Mouse (Mus musculus) embryonic facial prominence, embryonic 10.5 days (tissue): Measurements from ENCODE around the gene Adap2. TPM values are rescaled to one million over a fixed set of nuclear protein-coding genes. Genes with fewer than 3 reads are reported as not detected.

Experiments used
- DNase-seq: peaks from one replicate; pipeline ENCODE4 v3.0.0-alpha.2; 2017; ENCODE audit warnings: low spot score
- H3K27ac ChIP-seq: fragments of 300-500 bp; sonication (generic); replicated peaks from 2 replicates; pipeline ENCODE4 v1.5.1; 2016; ENCODE audit warnings: mild to moderate bottlenecking
- H3K27me3 ChIP-seq: fragments of 300-500 bp; sonication (generic); replicated peaks from 2 replicates; pipeline ENCODE4 v1.6.1; 2016; ENCODE audit warnings: low read depth, mild to moderate bottlenecking; ENCODE audit not compliant: poor library complexity, severe bottlenecking
- H3K36me3 ChIP-seq: fragments of 300-500 bp; sonication (generic); replicated peaks from 2 replicates; pipeline ENCODE4 v1.6.1; 2016; ENCODE audit warnings: mild to moderate bottlenecking, moderate library complexity
- H3K4me1 ChIP-seq: fragments of 300-500 bp; sonication (generic); 2 replicates; pipeline ENCODE4 v1.6.1; 2016
- H3K4me3 ChIP-seq: fragments of 300-500 bp; sonication (generic); 2 replicates; pipeline ENCODE4 v1.5.1; 2016; ENCODE audit warnings: mild to moderate bottlenecking, moderate library complexity
- H3K9me3 ChIP-seq: fragments of 300-500 bp; sonication (generic); 2 replicates; pipeline ENCODE4 v1.6.1; 2016; ENCODE audit warnings: mild to moderate bottlenecking
- WGBS: fragments of 180-500 bp; shearing (Covaris S2); methylation state at CpG from one replicate; pipeline ENCODE4 v1.1.7; 2016; 5-methylcytosine and 5-hydroxymethylcytosine counted together
- polyA plus RNA-seq: library from polyadenylated mRNA; unstranded; fragments of >200 nt; fragmentation: Nextera tagmentation; extraction: Ambion mirVana; gene quantifications from 2 replicates; pipeline ENCODE4 v1.2.1, GENCODE M21; 2016

Adap2 gene
- polyA plus RNA-seq, 1 experiment from 2014 or later = 0.69 TPM

DNA sequence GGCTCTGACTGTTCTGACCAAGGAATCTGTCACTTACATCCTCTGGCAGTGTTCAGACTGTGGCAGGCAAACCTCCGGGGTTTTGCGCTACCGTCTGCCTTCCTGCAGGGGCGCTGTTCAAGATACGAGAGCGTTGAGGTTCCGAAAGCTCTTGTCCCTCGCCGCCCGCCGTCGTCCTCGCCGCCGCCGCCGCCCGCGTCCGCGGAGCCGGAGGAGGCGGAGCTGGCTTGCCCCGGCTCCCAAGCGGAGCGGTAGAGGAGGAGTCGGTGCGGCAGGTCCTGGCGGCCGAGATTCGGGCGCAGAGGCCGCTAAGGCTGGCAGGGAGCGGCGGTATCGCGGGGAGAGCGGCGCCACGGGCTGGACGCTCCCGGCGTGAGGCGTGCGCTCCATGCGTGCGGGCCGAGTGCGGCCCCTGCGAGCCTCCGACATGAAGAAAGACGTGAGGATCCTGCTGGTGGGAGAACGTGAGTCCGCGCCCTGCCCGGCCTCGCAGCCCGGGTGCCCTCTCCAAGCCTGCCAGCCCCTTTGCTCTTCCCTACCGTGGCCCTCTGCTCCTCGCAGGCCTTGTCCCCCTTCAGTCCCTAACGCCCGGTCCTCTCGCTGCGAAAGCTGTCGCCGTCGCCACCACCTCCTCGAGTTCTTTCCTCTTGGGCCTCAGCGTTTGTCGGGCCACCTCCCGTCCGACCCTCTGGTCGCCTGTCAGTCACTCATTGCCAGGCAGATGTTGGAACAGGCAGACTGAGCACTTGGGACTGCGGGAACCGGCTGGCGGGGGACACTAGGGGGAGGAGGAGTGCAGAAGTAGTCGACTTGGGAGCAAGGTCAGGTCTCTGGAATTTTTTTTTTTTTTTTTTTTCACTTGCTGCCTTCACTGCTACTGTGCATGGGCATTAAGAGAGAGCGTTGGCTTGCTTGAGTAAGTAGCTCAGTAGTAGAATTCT, 55.2 kb downstream of the Adap2 start, which contains the start of gene Rhot1:
Rhot1 (plus strand) TSS at position 160 of the 941 bp plus-strand sequence.
- peak within 1 kb of the TSS; percentile 94 for H3K27ac ChIP-seq
- peaks cover 21% of the 10 kb centered on the region for H3K36me3 ChIP-seq
- peak within 1 kb of the TSS; percentile 97 for H3K4me3 ChIP-seq
- H3K9me3 ChIP-seq = no peaks in the 10 kb centered on the region
- WGBS = under 1% methylated on average over 78 of the region's 78 CpGs
- DNase-seq = peak; percentile 96
- peaks cover 9% of the 10 kb centered on the region for H3K4me1 ChIP-seq
- no peaks in the 10 kb centered on the region for H3K27me3 ChIP-seq

DNA sequence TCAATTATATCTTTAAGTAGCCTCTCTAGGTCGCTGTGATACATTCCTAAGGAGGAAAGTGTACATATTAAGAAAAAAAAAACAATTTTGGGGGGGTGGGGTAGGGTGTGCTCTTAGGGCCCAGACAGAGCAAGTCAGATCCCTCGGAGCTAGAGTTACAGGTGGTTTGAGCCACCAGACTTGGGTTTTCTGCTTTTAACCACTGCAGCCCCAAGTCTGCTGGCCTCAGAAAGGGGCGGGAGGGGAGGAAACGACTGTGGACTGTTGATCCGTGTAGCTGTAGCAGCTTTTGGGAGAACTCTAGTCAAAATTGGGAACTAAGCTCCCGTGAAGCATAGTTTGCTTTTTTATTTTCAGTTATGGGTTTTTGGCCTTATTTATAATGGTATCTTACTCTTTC, 56.4 kb downstream of the Adap2 start:
- no peak overlapping the region for H3K27ac ChIP-seq
- H3K27me3 ChIP-seq = no peaks in the 10 kb centered on the region
- H3K4me3 ChIP-seq = peak overlapping the region; percentile 97
- 59% methylated on average over 6 of the region's 6 CpGs for WGBS
- H3K36me3 ChIP-seq = peaks cover 33% of the 10 kb centered on the region
- DNase-seq = no peak
- H3K4me1 ChIP-seq = peaks cover 9% of the 10 kb centered on the region
- H3K9me3 ChIP-seq = no peaks in the 10 kb centered on the region

DNA sequence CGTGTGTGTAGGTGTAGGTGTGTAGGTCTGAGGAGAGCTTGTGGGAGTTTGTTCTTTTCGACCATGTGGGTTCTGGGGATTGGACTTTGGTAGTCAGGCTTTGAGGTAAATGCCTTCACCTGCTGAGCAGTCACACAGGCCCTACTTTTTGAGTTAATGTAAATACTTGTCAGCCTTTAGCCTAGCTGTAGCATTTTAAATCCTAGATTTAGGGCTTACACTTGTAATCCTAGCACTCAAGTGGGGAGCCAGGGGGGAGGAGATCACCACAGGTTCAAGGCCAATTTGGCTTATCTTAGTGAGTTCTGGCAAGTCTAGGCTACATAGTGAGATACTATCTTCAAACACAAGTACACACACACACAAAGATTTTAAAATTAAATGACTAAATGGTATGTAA, 58.4 kb downstream of the Adap2 start:
- Histone ChIP-seq H3K4me3 (no peak overlapping the region), H3K27ac (no peak overlapping the region), H3K9me3 (no peaks in the 10 kb centered on the region), H3K36me3 (peaks cover 48% of the 10 kb centered on the region), H3K4me1 (peaks cover 9% of the 10 kb centered on the region), H3K27me3 (no peaks in the 10 kb centered on the region)
- WGBS = 91% methylated on average over 2 of the region's 2 CpGs
- no peak for DNase-seq

DNA sequence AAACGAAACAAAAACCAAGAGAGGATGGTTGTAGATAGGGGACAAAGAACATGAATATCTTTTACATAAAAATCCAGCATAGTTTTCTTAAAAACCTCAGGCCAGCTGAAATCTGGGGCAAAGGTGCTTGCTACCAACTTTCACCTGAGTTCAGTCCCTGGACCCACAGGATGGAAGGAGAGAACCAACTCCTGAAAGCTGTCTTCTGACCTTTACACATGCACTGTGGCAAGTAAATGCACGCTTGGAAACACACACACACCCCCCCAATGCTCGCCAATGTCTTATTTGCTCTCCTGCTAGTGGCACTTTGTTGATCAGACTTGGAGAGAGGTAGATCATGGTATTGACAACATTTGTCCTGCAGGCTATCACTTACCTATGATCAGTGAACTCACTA, 61.4 kb downstream of the Adap2 start:
- peaks cover 4% of the 10 kb centered on the region for H3K4me1 ChIP-seq
- no peaks in the 10 kb centered on the region for H3K9me3 ChIP-seq
- H3K27ac ChIP-seq = no peak overlapping the region
- DNase-seq = no peak
- H3K27me3 ChIP-seq = no peaks in the 10 kb centered on the region
- 90% methylated on average over 3 of the region's 3 CpGs for whole genome bisulfite sequencing
- H3K36me3 ChIP-seq = peaks cover 56% of the 10 kb centered on the region
- no peak overlapping the region for H3K4me3 ChIP-seq

DNA sequence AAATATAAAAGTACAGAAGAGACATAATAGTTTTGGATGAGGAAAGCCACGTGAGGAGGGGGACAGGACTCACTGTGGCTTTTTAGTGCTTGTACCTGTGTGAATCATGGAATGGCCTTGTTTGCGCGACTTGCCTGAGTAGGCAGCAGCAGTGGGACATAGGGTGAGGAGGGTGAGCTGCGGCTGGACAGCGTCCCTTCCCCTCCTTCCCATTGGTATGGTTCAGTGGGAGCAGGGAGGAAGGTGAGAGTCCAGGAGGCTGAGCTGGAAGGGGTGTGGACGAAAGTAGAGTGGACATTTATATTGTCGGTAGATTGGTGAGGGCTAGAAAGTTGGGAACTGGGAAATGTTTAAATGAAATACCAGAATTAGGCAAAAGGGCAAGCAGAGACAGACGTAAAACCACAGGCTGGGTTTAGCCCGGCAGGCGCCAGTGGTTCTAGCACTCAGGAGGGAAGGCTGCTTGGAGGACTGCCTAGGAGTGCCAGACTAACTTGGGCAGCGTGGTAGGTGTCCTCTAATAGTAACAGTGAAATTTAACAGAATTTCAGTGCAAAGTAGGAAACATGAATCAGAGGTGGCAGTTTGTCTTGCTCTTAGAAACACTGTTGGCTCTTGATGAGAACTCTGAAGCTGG, 64.9 kb downstream of the Adap2 start:
- 88% methylated on average over 11 of the region's 11 CpGs for WGBS
- Histone ChIP-seq H3K36me3 (peaks cover 73% of the 10 kb centered on the region), H3K4me1 (no peaks in the 10 kb centered on the region)

More for the DNA sequence above, 64.9 kb downstream of the Adap2 start:
- Histone ChIP-seq H3K27ac (no peak overlapping the region), H3K4me3 (no peak overlapping the region), H3K27me3 (no peaks in the 10 kb centered on the region), H3K9me3 (no peaks in the 10 kb centered on the region)
- no peak for DNase-seq

Other genes with a start within 250 kb of the Adap2 start
- gene Utp6, start 191.7 kb upstream of the Adap2 start, polyA plus RNA-seq = 72.4 and 74.1 TPM in 2 replicates
- 22.2 and 23.3 TPM in 2 replicates for gene Suz12, start 161.0 kb upstream of the Adap2 start, polyA plus RNA-seq
- gene Crlf3, start 73.1 kb upstream of the Adap2 start, polyA plus RNA-seq = 47.8 and 49.6 TPM in 2 replicates
- gene Atad5, start 64.7 kb upstream of the Adap2 start, polyA plus RNA-seq = 18.9 and 20.3 TPM in 2 replicates
- 38.3 and 39.2 TPM in 2 replicates for gene Tefm, start 11.9 kb upstream of the Adap2 start, polyA plus RNA-seq
- gene Rnf135, start 29.7 kb downstream of the Adap2 start, polyA plus RNA-seq = 5.4 and 6.5 TPM in 2 replicates
- gene Rhot1, start 54.9 kb downstream of the Adap2 start, polyA plus RNA-seq = 50.0 and 53.1 TPM in 2 replicates
- 2.1 and 3.7 TPM in 2 replicates for gene Rhbdl3, start 146.8 kb downstream of the Adap2 start, polyA plus RNA-seq
- 22.4 and 23.9 TPM in 2 replicates for gene 5730455P16Rik, start 223.9 kb downstream of the Adap2 start, polyA plus RNA-seq
- 321 and 322 TPM in 2 replicates for gene Zfp207, start 229.2 kb downstream of the Adap2 start, polyA plus RNA-seq